27 mouse cellular contexts compared by ENCODE assay signal in the genomic region with DNA sequence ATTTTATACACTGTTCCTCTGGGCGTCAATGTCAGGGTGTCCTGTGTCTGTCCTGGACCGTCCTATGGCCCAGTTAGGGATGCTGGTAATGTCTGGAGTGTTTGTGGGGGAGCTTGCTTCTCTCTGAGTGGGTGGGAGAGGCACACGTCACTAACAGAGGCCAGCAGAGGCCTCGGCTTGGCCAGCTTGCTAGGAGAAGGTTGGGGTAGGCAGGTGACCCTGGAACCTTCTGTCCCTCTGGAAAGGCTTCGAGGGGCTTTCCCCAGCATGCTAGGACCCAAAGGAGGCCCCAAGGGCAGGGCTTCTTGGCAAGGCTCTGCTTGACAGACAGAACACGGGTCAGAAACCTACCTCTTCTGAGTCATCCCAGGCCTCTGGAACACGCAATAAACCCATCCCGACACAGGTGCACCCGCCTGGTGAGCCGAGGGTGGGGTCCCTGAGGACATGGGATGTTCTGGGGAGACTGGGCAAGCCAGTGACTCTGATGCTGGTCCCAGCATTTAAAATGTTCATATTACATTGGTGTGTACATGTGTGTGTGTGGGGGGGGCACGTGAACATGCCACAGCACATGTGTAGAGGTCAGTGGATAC. TPM values are rescaled to one million over a fixed set of nuclear protein-coding genes. Genes with fewer than 3 reads are reported as not detected.
DNase-seq lines count a peak whose midpoint lies in the region; ATAC-seq and TF ChIP-seq lines count a peak whose summit lies in the region.
"Had no signal": no experiment of that assay in that cellular context is flagged by ENCODE, and none has a peak within 500 bp of the region (broad histone marks: within the 10 kb centered on the region; RNA-seq: fewer than 3 reads in every experiment).

No protein-coding gene starts in this region.

- peak overlapping the region; percentile 56 for H3K4me2 ChIP-seq in heart, embryonic 11.5 days
- H3K4me2 ChIP-seq in heart, postnatal 0 days (ENCODE audit: low read depth, low read length): peak overlapping the region; percentile 62
- no peak overlapping the region for H3K4me2 ChIP-seq in stomach, postnatal 0 days (replicated peaks; ENCODE audit: low read depth)
- H3K4me2 ChIP-seq: forebrain, embryonic 13.5 days; hindbrain, embryonic 12.5 days; liver, embryonic 11.5 days; midbrain, embryonic 15.5 days had no signal

- H3K9ac ChIP-seq in heart, embryonic 11.5 days (ENCODE audit: low read depth, low read length): peak overlapping the region; percentile 86
- H3K9ac ChIP-seq in heart, postnatal 0 days (replicated peaks; ENCODE audit: low read depth, low read length): peak overlapping the region; percentile 74
- no peak overlapping the region for H3K9ac ChIP-seq in stomach, postnatal 0 days (ENCODE audit: low read length)
- H3K9ac ChIP-seq: forebrain, embryonic 13.5 days; hindbrain, embryonic 12.5 days; midbrain, embryonic 15.5 days had no signal

- H3K27me3 ChIP-seq in heart, embryonic 11.5 days (ENCODE audit: control insufficient read depth, insufficient read depth, low read length): peaks cover 5% of the 10 kb centered on the region; the same call in 1 of the 2 replicates
- H3K27me3 ChIP-seq in heart, postnatal 0 days (ENCODE audit: control insufficient read depth, insufficient read depth, low read length): no peaks in the 10 kb centered on the region
- H3K27me3 ChIP-seq in stomach, postnatal 0 days (ENCODE audit: control insufficient read depth, insufficient read depth, low read length): no peaks in the 10 kb centered on the region

- peak; percentile 67; the same call in 1 of the 2 replicates for TF ChIP-seq EP300 in heart, postnatal 0 days (IDR thresholded peaks at IDR 0.05; ENCODE audit: low read depth)
- TF ChIP-seq EP300 in stomach, postnatal 0 days (optimal IDR thresholded peaks at IDR 0.05): no peak

- WGBS in heart, embryonic 11.5 days (ENCODE audit: insufficient replicate concordance): 47% methylated on average over 11 of the region's 11 CpGs
- WGBS in heart, postnatal 0 days: 27% methylated on average over 11 of the region's 11 CpGs
- 60% methylated on average over 11 of the region's 11 CpGs for WGBS in stomach, postnatal 0 days

- H3K36me3 ChIP-seq in heart, embryonic 11.5 days (ENCODE audit: control insufficient read depth, insufficient read depth, low read length): no peaks in the 10 kb centered on the region
- no peaks in the 10 kb centered on the region for H3K36me3 ChIP-seq in heart, postnatal 0 days (replicated peaks; ENCODE audit: control insufficient read depth, insufficient read depth, low read length)
- no peaks in the 10 kb centered on the region for H3K36me3 ChIP-seq in stomach, postnatal 0 days (ENCODE audit: control insufficient read depth, insufficient read depth, low read length)
- H3K36me3 ChIP-seq: hindbrain, embryonic 12.5 days; midbrain, embryonic 15.5 days had no signal

- H3K4me1 ChIP-seq in heart, embryonic 11.5 days (ENCODE audit: control insufficient read depth, insufficient read depth, low read length): peaks cover 51% of the 10 kb centered on the region
- H3K4me1 ChIP-seq in heart, postnatal 0 days (ENCODE audit: control insufficient read depth, insufficient read depth): peaks cover 33% of the 10 kb centered on the region
- peaks cover 2% of the 10 kb centered on the region; the same call in 1 of the 2 replicates for H3K4me1 ChIP-seq in stomach, postnatal 0 days (replicated peaks; ENCODE audit: control insufficient read depth, insufficient read depth)

- H3K9me3 ChIP-seq in heart, embryonic 11.5 days (replicated peaks; ENCODE audit: control insufficient read depth, low read length): no peaks in the 10 kb centered on the region
- H3K9me3 ChIP-seq in heart, postnatal 0 days (replicated peaks; ENCODE audit: control insufficient read depth, low read length): no peaks in the 10 kb centered on the region
- no peaks in the 10 kb centered on the region for H3K9me3 ChIP-seq in stomach, postnatal 0 days (ENCODE audit: control insufficient read depth, low read length)
- H3K9me3 ChIP-seq: forebrain, embryonic 13.5 days; hindbrain, embryonic 12.5 days; midbrain, embryonic 15.5 days had no signal

- peak overlapping the region; percentile 99 for H3K27ac ChIP-seq in heart, embryonic 11.5 days (ENCODE audit: low read depth, low read length)
- peak overlapping the region; percentile 98 for H3K27ac ChIP-seq in heart, postnatal 0 days (ENCODE audit: low read depth)
- H3K27ac ChIP-seq in stomach, postnatal 0 days (replicated peaks): peak overlapping the region; percentile 93
- H3K27ac ChIP-seq: forebrain, embryonic 13.5 days; hindbrain, embryonic 12.5 days; midbrain, embryonic 15.5 days had no signal

- peak overlapping the region; percentile 38 for H3K4me3 ChIP-seq in heart, embryonic 11.5 days (ENCODE audit: low read depth, low read length)
- H3K4me3 ChIP-seq in heart, postnatal 0 days (ENCODE audit: low read depth, low read length): peak overlapping the region; percentile 51
- no peak overlapping the region for H3K4me3 ChIP-seq in stomach, postnatal 0 days (ENCODE audit: low read depth, low read length)
- H3K4me3 ChIP-seq: forebrain, embryonic 13.5 days; hindbrain, embryonic 12.5 days; midbrain, embryonic 15.5 days had no signal

- peak; percentile 95 for DNase-seq in heart, adult 11 months
- DNase-seq in heart, adult 8-10 months (ENCODE audit: low spot score): no peak
- DNase-seq in heart, postnatal 0 days (ENCODE audit: low spot score): peak; percentile 53
- no peak for DNase-seq in stomach, postnatal 0 days (ENCODE audit: low spot score)
- no peak for DNase-seq in layer of hippocampus, adult 8-10 months (ENCODE audit: low spot score in 2 of 2)
- no peak for DNase-seq in cerebellum, postnatal 10 days
- DNase-seq: adrenal gland, postnatal 36 days; B cell, adult 2 months; cerebellum, adult 11-12 months; kidney, adult 9 months; kidney, postnatal 25 days; lung, adult 2 months; retina, postnatal 1 day had no signal

- TF ChIP-seq CTCF in heart, postnatal 0 days (IDR thresholded peaks at IDR 0.05; ENCODE audit: low read depth): no peak
- TF ChIP-seq CTCF in stomach, postnatal 0 days (IDR thresholded peaks at IDR 0.05; ENCODE audit: low read depth): no peak

- ATAC-seq in heart, embryonic 11.5 days (replicated peaks; ENCODE audit: insufficient number of reproducible peaks, low FRiP score, low TSS enrichment): no peak
- 0 out of 2 replicates have a peak, but pooled peaks have one; percentile 1 for ATAC-seq in heart, postnatal 0 days (ENCODE audit: insufficient read depth, low read depth)
- no peak for ATAC-seq in stomach, postnatal 0 days (ENCODE audit: low FRiP score, low TSS enrichment)
- ATAC-seq: forebrain, embryonic 13.5 days; midbrain, embryonic 15.5 days had no signal

RNA-seq across cellular contexts. Expression of a gene that starts 5.3 kb away (rescaled TPM):
- total RNA-seq in heart, adult 8-10 months (2022): 10 to 100 TPM in 1 of 4 experiments, 1 to 10 TPM in 3; 5.8 to 18.8 (median 8.2) TPM
- polyA plus RNA-seq in heart, embryonic 11.5 days (2014; fragmentation: Nextera tagmentation; extraction: Ambion mirVana): 2.2 and 3.6 TPM in 2 replicates
- 30.5 and 35.2 TPM in 2 replicates for total RNA-seq in heart, postnatal 0 days (2014; rRNA removed; ENCODE audit: low replicate concordance)
- 13.0 and 14.2 TPM in 2 replicates for polyA plus RNA-seq in heart, postnatal 0 days (2015; fragmentation: Nextera tagmentation; extraction: Ambion mirVana)
- 0.07 TPM in 1 of 2 replicates, not detected in the other for polyA plus RNA-seq in stomach, postnatal 0 days (2015; fragmentation: Nextera tagmentation; extraction: Ambion mirVana)
- total RNA-seq in layer of hippocampus, adult 8-10 months (2022): under 1 TPM in 1 of 4 experiments, not detected in 3; 0.57 TPM
- total RNA-seq: adrenal gland, postnatal 36 days; common myeloid progenitor, adult 5-6 weeks; left cerebral cortex, adult 18-20 months; megakaryocyte-erythroid progenitor cell, adult 5-6 weeks; neutrophil, adult 5-6 weeks had no signal
- polyA plus RNA-seq: embryonic facial prominence, embryonic 11.5 days; forebrain, embryonic 13.5 days; gonadal fat pad, adult 2 months; hindbrain, embryonic 12.5 days; liver, embryonic 11.5 days had no signal

RNA-seq across cellular contexts. Expression of a gene that starts 12.9 kb away (rescaled TPM):
- not detected for total RNA-seq in heart, adult 8-10 months (2022)
- polyA plus RNA-seq in heart, embryonic 11.5 days (2014; fragmentation: Nextera tagmentation; extraction: Ambion mirVana): 0.21 TPM in 1 of 2 replicates, not detected in the other
- total RNA-seq in heart, postnatal 0 days (2014; rRNA removed; ENCODE audit: low replicate concordance): not detected in 2 replicates
- polyA plus RNA-seq in heart, postnatal 0 days (2015; fragmentation: Nextera tagmentation; extraction: Ambion mirVana): 0.12 TPM in 1 of 2 replicates, not detected in the other
- polyA plus RNA-seq in stomach, postnatal 0 days (2015; fragmentation: Nextera tagmentation; extraction: Ambion mirVana): 0.07 TPM in 1 of 2 replicates, not detected in the other
- not detected for total RNA-seq in layer of hippocampus, adult 8-10 months (2022)
- total RNA-seq: adrenal gland, postnatal 36 days; common myeloid progenitor, adult 5-6 weeks; left cerebral cortex, adult 18-20 months; left cerebral cortex, postnatal 36 days; megakaryocyte-erythroid progenitor cell, adult 5-6 weeks; neutrophil, adult 5-6 weeks had no signal
- polyA plus RNA-seq: embryonic facial prominence, embryonic 11.5 days; forebrain, embryonic 13.5 days; frontal cortex, adult 2 months; gonadal fat pad, adult 2 months; hindbrain, embryonic 12.5 days; intestine, embryonic 14.5 days; liver, embryonic 11.5 days; lung, adult 2 months; midbrain, embryonic 15.5 days had no signal

RNA-seq across cellular contexts. Expression of a gene that starts 13.8 kb away (rescaled TPM):
- total RNA-seq in heart, adult 8-10 months (2022): 10 to 100 TPM; 26.3 to 35.5 (median 29.8) TPM
- polyA plus RNA-seq in heart, embryonic 11.5 days (2014; fragmentation: Nextera tagmentation; extraction: Ambion mirVana): 44.1 and 47.4 TPM in 2 replicates
- 56.5 and 72.7 TPM in 2 replicates for total RNA-seq in heart, postnatal 0 days (2014; rRNA removed; ENCODE audit: low replicate concordance)
- 29.0 and 31.7 TPM in 2 replicates for polyA plus RNA-seq in heart, postnatal 0 days (2015; fragmentation: Nextera tagmentation; extraction: Ambion mirVana)
- polyA plus RNA-seq in stomach, postnatal 0 days (2015; fragmentation: Nextera tagmentation; extraction: Ambion mirVana): 44.6 and 51.8 TPM in 2 replicates
- total RNA-seq in layer of hippocampus, adult 8-10 months (2022): 10 to 100 TPM; 57.1 to 69.8 (median 65.7) TPM

RNA-seq across cellular contexts. Expression of a gene that starts 20.1 kb away (rescaled TPM):
- total RNA-seq in heart, adult 8-10 months (2022): 1,000 to 10,000 TPM; 1,076 to 1,267 (median 1,170) TPM
- 313 and 338 TPM in 2 replicates for polyA plus RNA-seq in heart, embryonic 11.5 days (2014; fragmentation: Nextera tagmentation; extraction: Ambion mirVana)
- 1,828 and 2,004 TPM in 2 replicates for total RNA-seq in heart, postnatal 0 days (2014; rRNA removed; ENCODE audit: low replicate concordance)
- polyA plus RNA-seq in heart, postnatal 0 days (2015; fragmentation: Nextera tagmentation; extraction: Ambion mirVana): 353 and 370 TPM in 2 replicates
- polyA plus RNA-seq in stomach, postnatal 0 days (2015; fragmentation: Nextera tagmentation; extraction: Ambion mirVana): 337 and 380 TPM in 2 replicates
- total RNA-seq in layer of hippocampus, adult 8-10 months (2022): 100 to 1,000 TPM; 820 to 960 (median 855) TPM

RNA-seq across cellular contexts. Expression of a gene that starts 28.8 kb away (rescaled TPM):
- total RNA-seq in heart, adult 8-10 months (2022): 10 to 100 TPM; 16.8 to 18.6 (median 17.0) TPM
- 39.4 and 39.7 TPM in 2 replicates for polyA plus RNA-seq in heart, embryonic 11.5 days (2014; fragmentation: Nextera tagmentation; extraction: Ambion mirVana)
- 14.4 and 19.6 TPM in 2 replicates for total RNA-seq in heart, postnatal 0 days (2014; rRNA removed; ENCODE audit: low replicate concordance)
- polyA plus RNA-seq in heart, postnatal 0 days (2015; fragmentation: Nextera tagmentation; extraction: Ambion mirVana): 19.8 and 20.7 TPM in 2 replicates
- 18.7 and 20.9 TPM in 2 replicates for polyA plus RNA-seq in stomach, postnatal 0 days (2015; fragmentation: Nextera tagmentation; extraction: Ambion mirVana)
- total RNA-seq in layer of hippocampus, adult 8-10 months (2022): 10 to 100 TPM; 27.0 to 35.1 (median 31.7) TPM

Comparison
In these comparisons a context has a peak if more than half of its experiments do, and no peak if none do; other contexts are left out.
1. DNase-seq: peak in heart, adult 11 months (single experiment) and heart, postnatal 0 days (single experiment); none in heart, adult 8-10 months (single experiment), stomach, postnatal 0 days (single experiment), layer of hippocampus, adult 8-10 months (0 of 2) and cerebellum, postnatal 10 days (0 of 2).
2. RNA of a gene that starts 5.3 kb away (total RNA-seq): 30.5 to 35.2 TPM in heart, postnatal 0 days and 5.8 to 18.8 TPM in heart, adult 8-10 months; 0.57 TPM in layer of hippocampus, adult 8-10 months; every median in the first group is over 4 times any median in the second.
3. Peak in every context shown above with its lines, with median percentiles within 50 percentile points of each other: H3K27ac ChIP-seq.